Mouse (Mus musculus): Measurements from ENCODE around the gene Bri3. TPM values are rescaled to one million over a fixed set of nuclear protein-coding genes. Genes with fewer than 3 reads are reported as not detected.

Bri3 gene
- polyA plus RNA-seq, 1 experiment from 2014 or later: 183 TPM

- Histone ChIP-seq H3K9ac (no peak overlapping the region), H3K4me3 (no peak overlapping the region), H3K4me1 (replicated peaks) (no peaks in the 10 kb centered on the region), H3K9me3 (replicated peaks) (no peaks in the 10 kb centered on the region), H3K27ac (no peak overlapping the region), H3K36me3 (no peaks in the 10 kb centered on the region), H3K4me2 (no peak overlapping the region), H3K27me3 (no peaks in the 10 kb centered on the region)
- 80% methylated on average over 5 of the region's 5 CpGs for WGBS
- no peak for ATAC-seq (replicated peaks; ENCODE audit: insufficient number of reproducible peaks, insufficient read depth, low FRiP score, low read depth)
These were observed 156.6 kb downstream of the Bri3 start for GRCm38 (mm10) chr5:144400821-144401220.

GRCm38 (mm10) chr5:144406256-144406655 lies 162.0 kb downstream of the Bri3 start:
- no peak overlapping the region for H3K4me3 ChIP-seq
- 84% methylated on average over 11 of the region's 11 CpGs for WGBS
- no peaks in the 10 kb centered on the region for H3K27me3 ChIP-seq
- no peaks in the 10 kb centered on the region for H3K4me1 ChIP-seq (replicated peaks)
- H3K4me2 ChIP-seq: no peak overlapping the region
- no peak overlapping the region for H3K9ac ChIP-seq
- H3K27ac ChIP-seq: no peak overlapping the region
- no peak for ATAC-seq (replicated peaks; ENCODE audit: insufficient number of reproducible peaks, insufficient read depth, low FRiP score, low read depth)
- H3K36me3 ChIP-seq: no peaks in the 10 kb centered on the region
- no peaks in the 10 kb centered on the region for H3K9me3 ChIP-seq (replicated peaks)

- H3K9me3 ChIP-seq (replicated peaks): no peaks in the 10 kb centered on the region
- ATAC-seq (replicated peaks; ENCODE audit: insufficient number of reproducible peaks, insufficient read depth, low FRiP score, low read depth): no peak
- no peaks in the 10 kb centered on the region for H3K36me3 ChIP-seq
- no peak overlapping the region for H3K4me3 ChIP-seq
- H3K27me3 ChIP-seq: no peaks in the 10 kb centered on the region
- no peak overlapping the region for H3K27ac ChIP-seq
- no peak overlapping the region for H3K4me2 ChIP-seq
- 93% methylated on average over 10 of the region's 10 CpGs for WGBS
- H3K4me1 ChIP-seq (replicated peaks): no peaks in the 10 kb centered on the region
- H3K9ac ChIP-seq: no peak overlapping the region
These were observed 166.4 kb downstream of the Bri3 start for GRCm38 (mm10) chr5:144410666-144411065.

GRCm38 (mm10) chr5:144411702-144412101 lies 167.5 kb downstream of the Bri3 start:
- no peak overlapping the region for H3K27ac ChIP-seq
- H3K4me2 ChIP-seq: no peak overlapping the region
- 54% methylated on average over 5 of the region's 5 CpGs for WGBS
- no peaks in the 10 kb centered on the region for H3K36me3 ChIP-seq
- H3K4me1 ChIP-seq (replicated peaks): no peaks in the 10 kb centered on the region
- ATAC-seq (replicated peaks; ENCODE audit: insufficient number of reproducible peaks, insufficient read depth, low FRiP score, low read depth): no peak
- H3K4me3 ChIP-seq: no peak overlapping the region
- H3K27me3 ChIP-seq: no peaks in the 10 kb centered on the region
- H3K9ac ChIP-seq: no peak overlapping the region
- no peaks in the 10 kb centered on the region for H3K9me3 ChIP-seq (replicated peaks)

- WGBS: 72% methylated on average over 4 of the region's 4 CpGs
- Histone ChIP-seq H3K9ac (no peak overlapping the region), H3K4me2 (no peak overlapping the region), H3K36me3 (no peaks in the 10 kb centered on the region), H3K27me3 (no peaks in the 10 kb centered on the region), H3K9me3 (replicated peaks) (no peaks in the 10 kb centered on the region), H3K4me1 (replicated peaks) (no peaks in the 10 kb centered on the region), H3K27ac (no peak overlapping the region), H3K4me3 (no peak overlapping the region)
- ATAC-seq (replicated peaks; ENCODE audit: insufficient number of reproducible peaks, insufficient read depth, low FRiP score, low read depth): no peak
These were observed 168.5 kb downstream of the Bri3 start for GRCm38 (mm10) chr5:144412781-144413180.

- no peaks in the 10 kb centered on the region for H3K36me3 ChIP-seq
- no peaks in the 10 kb centered on the region for H3K9me3 ChIP-seq (replicated peaks)
- no peaks in the 10 kb centered on the region for H3K27me3 ChIP-seq
- 89% methylated on average over 12 of the region's 12 CpGs for WGBS
- no peak overlapping the region for H3K4me2 ChIP-seq
- H3K27ac ChIP-seq: no peak overlapping the region
- H3K4me1 ChIP-seq (replicated peaks): no peaks in the 10 kb centered on the region
- H3K9ac ChIP-seq: no peak overlapping the region
- H3K4me3 ChIP-seq: no peak overlapping the region
- ATAC-seq (replicated peaks; ENCODE audit: insufficient number of reproducible peaks, insufficient read depth, low FRiP score, low read depth): no peak
These were observed 174.2 kb downstream of the Bri3 start for GRCm38 (mm10) chr5:144418456-144418855.

GRCm38 (mm10) chr5:144420001-144420400 lies 175.8 kb downstream of the Bri3 start:
- Histone ChIP-seq H3K4me2 (no peak overlapping the region), H3K4me1 (replicated peaks) (no peaks in the 10 kb centered on the region), H3K27me3 (no peaks in the 10 kb centered on the region), H3K4me3 (no peak overlapping the region), H3K27ac (no peak overlapping the region), H3K36me3 (no peaks in the 10 kb centered on the region), H3K9me3 (replicated peaks) (no peaks in the 10 kb centered on the region), H3K9ac (no peak overlapping the region)
- no peak for ATAC-seq (replicated peaks; ENCODE audit: insufficient number of reproducible peaks, insufficient read depth, low FRiP score, low read depth)
- WGBS: 78% methylated on average over 8 of the region's 8 CpGs

- H3K9me3 ChIP-seq (replicated peaks): no peaks in the 10 kb centered on the region
- H3K4me1 ChIP-seq (replicated peaks): no peaks in the 10 kb centered on the region
- no peaks in the 10 kb centered on the region for H3K36me3 ChIP-seq
- no peak overlapping the region for H3K9ac ChIP-seq
- H3K4me2 ChIP-seq: no peak overlapping the region
- no peak for ATAC-seq (replicated peaks; ENCODE audit: insufficient number of reproducible peaks, insufficient read depth, low FRiP score, low read depth)
- WGBS: 72% methylated on average over 3 of the region's 3 CpGs
- H3K27me3 ChIP-seq: no peaks in the 10 kb centered on the region
- H3K4me3 ChIP-seq: no peak overlapping the region
- H3K27ac ChIP-seq: no peak overlapping the region
These were observed 182.5 kb downstream of the Bri3 start for GRCm38 (mm10) chr5:144426697-144427096.

GRCm38 (mm10) chr5:144427861-144428260 lies 183.6 kb downstream of the Bri3 start:
- no peak overlapping the region for H3K9ac ChIP-seq
- WGBS: 67% methylated on average over 9 of the region's 9 CpGs
- H3K4me3 ChIP-seq: no peak overlapping the region
- H3K36me3 ChIP-seq: no peaks in the 10 kb centered on the region
- H3K27me3 ChIP-seq: no peaks in the 10 kb centered on the region
- no peak overlapping the region for H3K4me2 ChIP-seq
- no peak overlapping the region for H3K27ac ChIP-seq
- ATAC-seq (replicated peaks; ENCODE audit: insufficient number of reproducible peaks, insufficient read depth, low FRiP score, low read depth): no peak
- H3K9me3 ChIP-seq (replicated peaks): no peaks in the 10 kb centered on the region
- H3K4me1 ChIP-seq (replicated peaks): no peaks in the 10 kb centered on the region

GRCm38 (mm10) chr5:144431481-144431880 lies 187.2 kb downstream of the Bri3 start:
- 78% methylated on average over 6 of the region's 6 CpGs for WGBS
- Histone ChIP-seq H3K9ac (no peak overlapping the region), H3K4me3 (no peak overlapping the region), H3K36me3 (no peaks in the 10 kb centered on the region), H3K4me2 (no peak overlapping the region), H3K27me3 (no peaks in the 10 kb centered on the region), H3K9me3 (replicated peaks) (no peaks in the 10 kb centered on the region), H3K4me1 (replicated peaks) (no peaks in the 10 kb centered on the region), H3K27ac (no peak overlapping the region)
- ATAC-seq (replicated peaks; ENCODE audit: insufficient number of reproducible peaks, insufficient read depth, low FRiP score, low read depth): no peak

GRCm38 (mm10) chr5:144439286-144440040 lies 195.2 kb downstream of the Bri3 start:
- H3K9ac ChIP-seq: no peak overlapping the region
- ATAC-seq (replicated peaks; ENCODE audit: insufficient number of reproducible peaks, insufficient read depth, low FRiP score, low read depth): no peak
- H3K9me3 ChIP-seq (replicated peaks): no peaks in the 10 kb centered on the region
- H3K27me3 ChIP-seq: no peaks in the 10 kb centered on the region
- WGBS: 71% methylated on average over 10 of the region's 10 CpGs
- no peaks in the 10 kb centered on the region for H3K4me1 ChIP-seq (replicated peaks)
- H3K4me2 ChIP-seq: no peak overlapping the region
- no peaks in the 10 kb centered on the region for H3K36me3 ChIP-seq
- no peak overlapping the region for H3K4me3 ChIP-seq
- no peak overlapping the region for H3K27ac ChIP-seq

GRCm38 (mm10) chr5:144441831-144442271 lies 197.6 kb downstream of the Bri3 start:
- no peaks in the 10 kb centered on the region for H3K9me3 ChIP-seq (replicated peaks)

More at GRCm38 (mm10) chr5:144441831-144442271, 197.6 kb downstream of the Bri3 start:
- Histone ChIP-seq H3K4me2 (no peak overlapping the region), H3K4me3 (no peak overlapping the region), H3K36me3 (no peaks in the 10 kb centered on the region), H3K27ac (no peak overlapping the region), H3K4me1 (replicated peaks) (no peaks in the 10 kb centered on the region), H3K9ac (no peak overlapping the region), H3K27me3 (no peaks in the 10 kb centered on the region)
- 69% methylated on average over 12 of the region's 12 CpGs for WGBS
- ATAC-seq (replicated peaks; ENCODE audit: insufficient number of reproducible peaks, insufficient read depth, low FRiP score, low read depth): no peak
